Mouse (Mus musculus) stomach, postnatal 0 days (tissue): Measurements from ENCODE around the gene Tmem56. TPM values are rescaled to one million over a fixed set of nuclear protein-coding genes. Genes with fewer than 3 reads are reported as not detected.
A peak's percentile ranks its signal among the peaks of the same experiment; 100 is the strongest.

ENCODE experiments used
- ATAC-seq: fragments of 200-750 bp; cut with Nextera tagmentation; 2 replicates; pipeline ENCODE4 v1.8.0; 2017; ENCODE audit not compliant: low FRiP score, low TSS enrichment
- DNase-seq: peaks from one replicate; pipeline ENCODE4 v3.0.0-alpha.2; 2016; ENCODE audit warnings: low spot score
- H3K27ac ChIP-seq: fragments of 300-500 bp; sonication (generic); replicated peaks from 2 replicates; pipeline ENCODE4 v1.5.1; 2014; ENCODE audit warnings: mild to moderate bottlenecking, control low read depth
- H3K27me3 ChIP-seq: fragments of 300-500 bp; sonication (generic); 2 replicates; pipeline ENCODE4 v1.6.1; 2014; ENCODE audit warnings: low read length; ENCODE audit not compliant: control insufficient read depth, insufficient read depth
- H3K36me3 ChIP-seq: fragments of 300-500 bp; sonication (generic); 2 replicates; pipeline ENCODE4 v1.6.1; 2014; ENCODE audit warnings: low read length, mixed read lengths; ENCODE audit not compliant: control insufficient read depth, insufficient read depth
- H3K4me1 ChIP-seq: fragments of 300-500 bp; sonication (generic); replicated peaks from 2 replicates; pipeline ENCODE4 v1.6.1; 2014; ENCODE audit warnings: antibody characterized with exemption; ENCODE audit not compliant: control insufficient read depth, insufficient read depth
- H3K4me2 ChIP-seq: fragments of 300-500 bp; sonication (generic); replicated peaks from 2 replicates; pipeline ENCODE4 v1.6.1; 2014; ENCODE audit warnings: low read depth, mild to moderate bottlenecking, control low read depth, moderate library complexity
- H3K4me3 ChIP-seq: fragments of 300-500 bp; sonication (generic); 2 replicates; pipeline ENCODE4 v1.5.1; 2014; ENCODE audit warnings: low read depth, low read length, control low read depth
- H3K9ac ChIP-seq: fragments of 300-500 bp; sonication (generic); 2 replicates; pipeline ENCODE4 v1.6.1; 2014; ENCODE audit warnings: mild to moderate bottlenecking, low read length, control low read depth, mixed read lengths
- H3K9me3 ChIP-seq: fragments of 300-500 bp; sonication (generic); 2 replicates; pipeline ENCODE4 v1.6.1; 2016; ENCODE audit warnings: low read length; ENCODE audit not compliant: control insufficient read depth
- CTCF ChIP-seq: IDR thresholded peaks from 2 replicates; pipeline ENCODE4 v1.5.1; 2016; ENCODE audit warnings: antibody characterized with exemption, low read depth, mild to moderate bottlenecking, moderate library complexity
- EP300 ChIP-seq: optimal IDR thresholded peaks from 2 replicates; pipeline ENCODE3; 2016; ENCODE audit warnings: antibody characterized with exemption
- WGBS: fragments of 180-500 bp; shearing (Covaris S2); extraction: QIAGEN DNeasy Blood & Tissue Kit; methylation state at CpG from one replicate; pipeline ENCODE4 v1.1.7; 2014; 5-methylcytosine and 5-hydroxymethylcytosine counted together
- polyA plus RNA-seq: library from polyadenylated mRNA; unstranded; fragments of >200 nt; fragmentation: Nextera tagmentation; extraction: Ambion mirVana; gene quantifications from 2 replicates; pipeline ENCODE4 v1.2.1, GENCODE M21; 2015

The Tmem56 gene
- polyA plus RNA-seq, 1 experiment from 2014 or later: 2.6 TPM

GRCm38 (mm10) chr3:121309429-121309828, 26.5 kb upstream of the Tmem56 start:
- ATAC-seq (no peak), DNase-seq (no peak)

GRCm38 (mm10) chr3:121308935-121309334, 26.0 kb upstream of the Tmem56 start:
- Histone ChIP-seq H3K9me3 (no peaks in the 10 kb centered on the region), H3K27me3 (no peaks in the 10 kb centered on the region), H3K36me3 (no peaks in the 10 kb centered on the region; the same call in 1 of the 2 replicates), H3K9ac (no peak overlapping the region), H3K27ac (no peak overlapping the region), H3K4me2 (no peak overlapping the region), H3K4me1 (no peaks in the 10 kb centered on the region), H3K4me3 (no peak overlapping the region)
- ATAC-seq (no peak), DNase-seq (no peak)
- TF ChIP-seq EP300: no peak
- TF ChIP-seq CTCF: no peak
- WGBS: 82% methylated on average over 5 of the region's 5 CpGs

More at GRCm38 (mm10) chr3:121309429-121309828, 26.5 kb upstream of the Tmem56 start:
- TF ChIP-seq CTCF: no peak
- TF ChIP-seq EP300: no peak
- H3K4me2 ChIP-seq: no peak overlapping the region
- H3K9ac ChIP-seq: no peak overlapping the region
- no peaks in the 10 kb centered on the region for H3K4me1 ChIP-seq
- no peaks in the 10 kb centered on the region for H3K27me3 ChIP-seq
- no peaks in the 10 kb centered on the region; the same call in 1 of the 2 replicates for H3K36me3 ChIP-seq
- no peak overlapping the region for H3K27ac ChIP-seq
- WGBS: 78% methylated on average over 4 of the region's 4 CpGs
- no peak overlapping the region for H3K4me3 ChIP-seq
- no peaks in the 10 kb centered on the region for H3K9me3 ChIP-seq

- no peaks in the 10 kb centered on the region for H3K4me1 ChIP-seq
- no peak overlapping the region for H3K4me3 ChIP-seq
- peak; percentile 76 for ATAC-seq
- H3K9ac ChIP-seq: no peak overlapping the region
- peak; percentile 75 for DNase-seq
- WGBS: 78% methylated on average over 7 of the region's 7 CpGs
- TF ChIP-seq CTCF (peak; percentile 100), EP300 (no peak)
- H3K27me3 ChIP-seq: no peaks in the 10 kb centered on the region
- H3K36me3 ChIP-seq: no peaks in the 10 kb centered on the region; the same call in 1 of the 2 replicates
- H3K9me3 ChIP-seq: no peaks in the 10 kb centered on the region
- no peak overlapping the region for H3K27ac ChIP-seq
- H3K4me2 ChIP-seq: no peak overlapping the region
Measured at GRCm38 (mm10) chr3:121307532-121308234, 24.8 kb upstream of the Tmem56 start.

- ATAC-seq (peak; percentile 38; the same call in 1 of the 2 replicates), DNase-seq (no peak)
- H3K9ac ChIP-seq: no peak overlapping the region
- H3K4me1 ChIP-seq: no peaks in the 10 kb centered on the region
- WGBS: 88% methylated on average over 7 of the region's 7 CpGs
- H3K27ac ChIP-seq: no peak overlapping the region
- no peaks in the 10 kb centered on the region for H3K9me3 ChIP-seq
- H3K4me2 ChIP-seq: no peak overlapping the region
- TF ChIP-seq CTCF (peak; percentile 60), EP300 (no peak)
- no peak overlapping the region for H3K4me3 ChIP-seq
- no peaks in the 10 kb centered on the region; the same call in 1 of the 2 replicates for H3K36me3 ChIP-seq
- no peaks in the 10 kb centered on the region for H3K27me3 ChIP-seq
Measured at GRCm38 (mm10) chr3:121306641-121307040, 23.7 kb upstream of the Tmem56 start.

- Histone ChIP-seq H3K4me2 (no peak overlapping the region), H3K27me3 (no peaks in the 10 kb centered on the region), H3K4me3 (no peak overlapping the region), H3K9ac (no peak overlapping the region), H3K36me3 (no peaks in the 10 kb centered on the region), H3K4me1 (0 out of 2 replicates have a peak, but pooled peaks cover 3% of the 10 kb centered on the region), H3K9me3 (no peaks in the 10 kb centered on the region), H3K27ac (no peak overlapping the region)
- TF ChIP-seq CTCF: peak; percentile 58
- TF ChIP-seq EP300: no peak
- DNase-seq (no peak), ATAC-seq (no peak)
- 79% methylated on average over 2 of the region's 2 CpGs for WGBS
Measured at GRCm38 (mm10) chr3:121294200-121294599, 11.3 kb upstream of the Tmem56 start.

GRCm38 (mm10) chr3:121291560-121292258, 8.8 kb upstream of the Tmem56 start, which contains the start of gene Alg14:
Alg14 (plus strand) TSS chr3:121291773.
- no peak for TF ChIP-seq EP300
- TF ChIP-seq CTCF: peak; percentile 54
- peak; percentile 97 for DNase-seq
- peak within 1 kb of the TSS; percentile 72 for H3K4me2 ChIP-seq
- 0 out of 2 replicates have a peak, but pooled peaks cover 3% of the 10 kb centered on the region for H3K4me1 ChIP-seq
- H3K9ac ChIP-seq: peak within 1 kb of the TSS; percentile 69
- no peaks in the 10 kb centered on the region for H3K27me3 ChIP-seq
- under 1% methylated on average over 42 of the region's 42 CpGs for WGBS
- H3K27ac ChIP-seq: peak within 1 kb of the TSS; percentile 93
- no peaks in the 10 kb centered on the region for H3K36me3 ChIP-seq
- ATAC-seq: peak; percentile 98
- H3K9me3 ChIP-seq: no peaks in the 10 kb centered on the region
- H3K4me3 ChIP-seq: peak within 1 kb of the TSS; percentile 66
